Mouse (Mus musculus) layer of hippocampus, adult 9-11 months (tissue): Measurements from ENCODE around the gene Map3k6.

Experiments
- DNase-seq: peaks from one replicate; pipeline ENCODE4 v3.0.0; 2022

Gene Map3k6

DNA sequence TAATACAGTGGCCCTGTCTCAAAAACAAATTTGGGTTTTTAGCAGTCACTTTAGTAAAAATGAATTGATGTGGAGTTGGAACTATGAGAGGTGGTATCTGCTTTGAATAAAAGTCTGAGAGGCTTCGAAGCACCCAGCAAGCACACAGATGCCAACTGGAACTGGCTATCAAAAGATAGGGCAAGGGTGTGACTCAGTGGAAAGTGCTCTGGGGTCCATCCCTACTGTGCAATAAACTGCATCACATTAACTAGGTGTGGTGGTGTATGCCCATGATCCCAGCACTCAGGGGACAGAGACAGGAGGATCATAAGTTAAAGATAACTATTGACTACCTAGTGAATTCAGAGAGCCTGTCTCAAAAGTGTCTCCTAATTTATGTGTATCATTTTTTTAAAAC lies 50.6 kb downstream of the Map3k6 start:
- DNase-seq = no peak

DNA sequence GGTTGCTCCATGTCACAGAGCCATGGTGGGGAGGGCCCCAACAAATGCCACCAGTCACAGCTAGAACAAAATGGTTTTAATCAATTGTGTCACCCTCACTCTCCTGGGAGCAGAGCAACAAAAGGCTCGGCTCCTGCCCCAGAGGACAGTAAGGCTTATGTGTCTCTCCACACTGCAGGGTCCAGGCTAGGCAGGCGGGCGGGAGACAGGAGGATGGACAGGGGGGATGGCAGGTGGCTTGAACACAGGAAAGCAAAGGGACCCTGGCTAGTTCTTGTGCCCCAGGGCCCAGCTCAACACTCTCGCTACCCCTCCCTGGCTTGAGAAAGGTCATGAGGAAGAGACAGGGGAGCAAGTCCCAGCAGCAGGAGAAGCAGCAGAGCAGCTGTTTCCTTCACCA lies 51.8 kb downstream of the Map3k6 start:
- DNase-seq = no peak

DNA sequence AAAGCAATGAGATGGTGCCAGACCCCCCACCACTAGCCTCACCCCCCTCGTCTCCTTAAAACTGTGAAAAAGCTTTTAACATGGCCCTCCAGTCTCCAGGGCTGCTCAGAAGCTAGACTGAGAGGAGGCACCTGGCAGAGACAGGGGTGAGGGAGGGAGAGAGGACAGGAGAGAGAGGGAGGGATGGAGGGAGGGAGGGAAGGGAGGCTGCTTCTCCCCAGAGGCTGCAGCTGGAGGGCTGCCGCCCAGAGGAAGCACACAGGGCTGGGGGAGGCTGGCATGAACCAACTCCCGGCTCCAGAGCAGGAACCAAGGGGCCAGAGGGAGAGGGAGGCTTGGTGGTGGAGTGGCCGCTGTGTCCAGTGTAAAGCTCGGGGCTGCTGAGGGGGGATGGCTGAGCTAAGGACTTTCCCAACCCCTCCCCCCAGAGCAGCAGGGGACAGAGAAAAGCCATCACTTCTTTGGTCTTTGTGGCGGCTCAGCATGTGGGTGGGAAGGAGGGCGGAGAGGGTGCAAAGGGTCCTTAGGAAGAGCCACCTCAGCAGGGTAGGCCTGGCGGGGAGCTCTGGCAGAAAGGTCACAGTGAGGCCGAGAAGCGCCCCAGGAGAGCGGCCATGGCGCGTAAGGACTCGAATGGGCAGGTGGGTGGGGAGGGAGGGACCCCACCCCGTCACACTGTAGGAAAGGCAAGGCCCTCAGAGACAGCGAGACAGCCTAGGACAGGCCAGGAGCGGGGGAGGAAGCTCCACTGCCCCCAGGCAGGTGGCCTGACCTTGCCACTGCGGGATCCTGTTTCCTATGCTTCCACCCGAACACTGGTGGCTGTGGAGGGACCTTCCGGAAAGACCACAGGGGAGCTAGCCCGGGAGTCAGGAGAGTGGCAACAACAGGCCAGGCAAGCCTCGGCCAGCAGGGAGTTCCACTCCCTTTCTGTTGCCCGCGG lies 52.6 kb downstream of the Map3k6 start:
- no peak for DNase-seq

DNA sequence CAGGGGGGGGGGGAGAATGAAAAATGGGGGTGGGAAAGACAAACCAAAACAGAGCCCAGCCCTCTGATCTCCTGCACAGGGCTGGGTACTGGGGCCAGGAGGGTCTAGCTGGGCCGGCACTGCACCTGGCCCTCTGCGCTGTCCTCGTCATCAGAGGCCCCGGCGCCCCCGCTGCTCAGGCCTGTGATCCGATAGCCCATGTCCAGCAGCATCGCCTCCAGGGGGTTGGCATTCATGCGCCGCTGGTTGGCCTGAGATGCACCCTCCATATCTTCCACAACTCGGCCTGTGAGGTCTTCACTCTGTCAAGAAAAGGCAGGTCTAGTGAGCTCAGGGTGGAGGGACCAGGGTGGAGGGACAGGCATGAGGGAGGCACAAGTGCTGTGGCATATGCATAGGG lies 53.5 kb downstream of the Map3k6 start:
- DNase-seq = no peak

DNA sequence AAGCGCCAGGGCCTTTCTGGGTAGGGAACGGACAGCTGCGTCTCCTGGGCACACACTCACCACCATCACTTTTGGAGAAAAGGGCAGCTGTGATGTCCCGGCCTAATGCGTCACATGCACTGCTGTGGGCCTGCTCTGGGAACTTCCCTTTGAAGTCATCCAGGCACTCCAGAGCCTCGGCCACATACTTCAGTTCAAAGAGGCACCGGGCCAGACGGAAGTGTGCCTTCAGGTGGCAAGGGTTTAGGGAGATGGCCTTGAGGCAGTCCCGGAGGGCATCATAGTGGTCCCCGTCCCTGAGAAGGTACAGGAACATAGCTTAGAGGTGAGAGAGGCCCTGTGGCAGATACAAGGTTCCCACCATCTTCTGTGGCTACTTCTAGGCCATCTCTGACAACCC lies 56.7 kb downstream of the Map3k6 start:
- no peak for DNase-seq

DNA sequence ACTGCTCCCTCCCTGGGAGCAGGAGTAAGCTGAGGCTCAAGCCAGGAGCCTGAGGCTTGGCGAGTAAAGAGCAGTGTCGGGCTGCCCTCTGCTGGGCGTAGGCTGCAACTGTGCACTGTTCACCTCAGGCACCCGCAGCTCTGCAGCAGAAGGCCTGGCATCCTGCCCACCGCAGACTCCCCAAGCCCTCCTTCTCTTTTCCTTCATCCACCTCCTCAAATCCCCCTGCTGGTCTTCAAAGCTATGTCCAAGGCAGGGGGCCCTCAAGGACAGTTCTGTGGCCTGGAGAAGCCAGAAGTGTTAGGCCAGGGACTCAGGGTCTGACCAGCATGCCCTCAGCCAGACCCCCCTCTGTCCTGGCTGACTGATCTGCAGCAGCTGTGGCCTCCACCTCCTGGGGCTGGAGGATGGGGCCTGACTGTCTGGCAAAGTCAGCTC lies 57.2 kb downstream of the Map3k6 start:
- DNase-seq = peak; percentile 86

DNA sequence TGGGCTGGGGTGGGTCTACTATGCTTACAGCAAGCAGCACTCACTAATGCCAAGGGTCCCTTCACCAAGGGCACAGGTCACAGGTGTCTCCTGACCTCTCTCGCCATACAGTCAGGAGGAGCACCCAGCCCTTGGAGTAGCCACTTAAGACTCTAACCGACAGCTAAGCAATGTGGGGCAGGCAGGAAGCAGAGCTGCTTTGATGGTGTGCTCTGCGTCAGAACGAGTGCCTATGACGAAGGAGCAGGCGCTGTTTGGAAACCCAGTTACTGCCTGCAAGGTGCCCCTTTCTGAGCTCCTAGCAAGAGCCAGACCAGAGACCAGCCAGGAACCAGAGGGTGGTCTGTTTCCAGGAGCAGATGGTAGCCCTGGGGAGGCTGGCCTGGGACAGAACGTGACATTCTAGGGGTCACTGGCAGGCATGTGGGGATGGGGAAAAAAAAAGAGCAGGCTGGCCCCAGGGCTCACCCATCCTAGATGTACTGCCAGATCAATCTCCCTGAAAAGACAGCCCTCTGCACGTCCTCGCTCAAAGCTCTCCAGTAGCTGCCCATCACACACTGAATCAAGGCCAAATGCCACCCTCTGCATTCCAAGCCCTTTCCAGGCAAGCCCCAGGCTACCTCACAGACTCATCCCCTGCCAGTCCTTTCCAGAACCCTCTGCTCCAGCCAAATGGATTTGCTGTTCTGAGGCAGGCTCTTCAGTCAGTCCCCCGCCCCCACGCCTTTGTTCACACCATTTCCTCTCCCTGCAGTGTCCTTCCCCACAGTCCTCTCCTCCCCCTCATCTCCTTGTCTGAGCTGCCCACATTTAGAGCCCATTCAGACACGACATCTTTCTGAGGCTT lies 58.1 kb downstream of the Map3k6 start:
- peak; percentile 68 for DNase-seq

DNA sequence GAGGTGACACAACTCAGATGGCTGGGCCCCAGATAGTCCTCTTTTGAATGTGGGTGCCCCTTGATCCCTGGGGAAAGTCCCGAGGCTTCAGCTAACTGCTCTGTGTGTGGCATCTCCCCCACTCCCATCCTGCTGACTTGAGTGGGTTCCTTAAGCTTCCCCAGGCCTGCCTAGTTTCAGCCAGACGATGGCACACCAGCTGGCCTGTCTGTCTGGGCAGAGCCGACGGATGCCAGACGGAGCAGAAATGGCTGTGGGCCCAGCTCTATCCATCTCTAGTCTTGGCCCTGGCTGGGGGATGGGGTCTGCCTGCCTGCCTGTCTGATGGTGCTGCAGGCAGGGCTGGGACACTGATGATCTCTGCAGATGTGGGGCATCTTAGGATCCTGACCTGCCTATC lies 59.1 kb downstream of the Map3k6 start:
- peak; percentile 83 for DNase-seq

DNA sequence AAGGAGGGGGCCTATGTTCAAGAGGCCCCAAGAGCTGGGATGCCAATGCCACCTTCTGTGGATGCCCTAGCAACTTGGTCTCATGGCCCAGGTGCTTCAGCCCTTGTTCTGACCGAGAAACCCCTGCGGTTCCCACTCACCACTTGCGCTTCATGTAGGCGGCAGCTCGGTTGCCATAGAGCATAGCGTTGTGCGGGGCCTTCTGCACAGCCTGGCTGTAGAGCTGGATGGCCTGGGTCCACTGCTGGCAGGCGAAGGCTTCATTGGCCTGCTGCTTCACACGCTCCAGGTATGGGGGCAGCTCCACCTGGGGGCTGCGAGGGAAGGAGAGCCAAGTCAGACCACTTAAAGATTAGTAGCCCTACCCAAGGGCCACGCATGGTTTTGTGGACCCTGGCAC lies 59.8 kb downstream of the Map3k6 start:
- no peak for DNase-seq

DNA sequence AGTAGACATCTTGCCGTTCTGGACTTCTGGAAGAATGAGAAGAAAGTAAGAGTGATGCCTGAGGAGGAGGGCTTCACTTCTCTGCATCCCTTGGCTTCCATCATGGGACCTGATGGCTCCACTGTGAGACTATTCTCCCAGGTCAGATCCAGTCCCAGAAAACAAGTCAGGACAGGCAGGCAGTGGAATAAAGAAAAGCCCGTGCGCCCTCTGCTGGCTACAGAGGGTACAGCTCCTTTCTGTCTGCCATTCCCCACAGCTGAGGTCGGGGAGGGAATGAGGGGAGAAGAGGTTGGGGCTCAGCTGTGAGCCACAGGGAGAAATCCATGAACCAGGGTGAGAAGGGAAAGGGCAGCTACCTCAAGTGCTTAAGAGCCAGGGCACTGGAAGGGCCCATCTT lies 61.2 kb downstream of the Map3k6 start:
- DNase-seq = peak; percentile 55
